Mouse (Mus musculus) layer of hippocampus, postnatal 36 days (tissue): Measurements from ENCODE around the gene Ift88. TPM values are rescaled to one million over a fixed set of nuclear protein-coding genes. Genes with fewer than 3 reads are reported as not detected.
"Not testable (repeated sequence)": the region's sequence is repeated elsewhere in the genome, so short reads cannot be mapped to it uniquely, and the experiment has no call there.

Source experiments
- DNase-seq, 2 experiments: peaks; one replicate each; pipeline ENCODE4 v3.0.0; 2022
- total RNA-seq, 2 experiments: library from RNA; stranded (reverse); gene quantifications; 2 replicates each; pipeline ENCODE4 v1.2.3; 2021

The Ift88 gene
- total RNA-seq, 2 experiments from 2014 or later: 16.3 to 16.5 TPM

DNA sequence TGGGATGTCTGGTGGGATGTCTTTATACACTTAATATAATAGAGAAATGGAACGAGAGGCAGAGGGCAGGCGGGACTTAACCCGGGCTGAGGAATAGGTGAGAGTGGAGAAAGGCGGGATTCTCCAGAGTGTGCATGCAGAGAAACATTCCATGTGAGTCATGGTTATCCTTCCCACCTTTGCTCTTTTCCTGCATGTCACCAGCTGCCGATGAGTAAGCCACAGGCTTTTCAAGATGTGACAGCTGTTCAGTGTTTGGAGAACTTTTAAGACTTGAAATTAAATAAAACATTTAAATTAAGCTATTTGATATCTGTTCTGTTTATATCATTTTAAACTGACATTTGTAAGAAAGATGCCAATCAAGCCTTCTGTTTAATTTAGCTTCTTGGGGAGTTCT lies 36.0 kb downstream of the Ift88 start:
- no peak for DNase-seq

DNA sequence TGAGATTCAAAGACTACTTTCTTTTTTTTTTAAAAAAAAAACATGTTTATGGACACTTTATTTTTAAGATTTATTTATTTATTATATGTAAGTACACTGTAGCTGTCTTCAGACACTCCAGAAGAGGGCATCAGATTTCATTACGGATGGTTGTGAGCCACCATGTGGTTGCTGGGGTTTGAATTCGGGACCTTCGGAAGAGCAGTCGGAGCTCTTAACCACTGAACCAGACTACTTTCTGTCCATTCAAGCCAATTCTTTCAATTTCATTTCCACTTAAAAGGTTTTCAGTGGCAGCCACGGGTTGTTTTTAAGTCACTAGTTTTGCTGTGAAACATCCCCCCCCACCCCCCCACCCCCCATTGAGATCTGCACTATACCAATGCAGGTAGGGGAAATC lies 36.5 kb downstream of the Ift88 start:
- DNase-seq: not testable (repeated sequence)

DNA sequence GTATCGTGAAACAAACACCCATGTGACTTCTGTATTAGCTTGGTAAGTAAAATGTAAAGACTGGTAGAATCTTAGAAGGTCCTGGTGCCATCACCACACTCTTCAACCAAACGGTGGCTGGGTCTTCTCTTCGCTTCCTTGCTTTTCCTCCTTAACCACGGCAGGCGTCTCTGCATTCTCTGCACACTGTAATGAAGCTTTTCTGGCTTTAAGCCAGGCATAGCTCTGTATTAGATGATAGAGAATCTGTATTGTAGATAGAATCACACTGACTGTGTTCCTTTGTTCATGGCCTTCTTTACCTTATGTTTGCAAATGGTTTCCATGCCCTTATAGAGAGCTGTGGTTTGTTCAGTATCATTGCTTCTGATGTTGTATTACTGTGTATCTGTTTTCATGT lies 39.0 kb downstream of the Ift88 start:
- DNase-seq: no peak

DNA sequence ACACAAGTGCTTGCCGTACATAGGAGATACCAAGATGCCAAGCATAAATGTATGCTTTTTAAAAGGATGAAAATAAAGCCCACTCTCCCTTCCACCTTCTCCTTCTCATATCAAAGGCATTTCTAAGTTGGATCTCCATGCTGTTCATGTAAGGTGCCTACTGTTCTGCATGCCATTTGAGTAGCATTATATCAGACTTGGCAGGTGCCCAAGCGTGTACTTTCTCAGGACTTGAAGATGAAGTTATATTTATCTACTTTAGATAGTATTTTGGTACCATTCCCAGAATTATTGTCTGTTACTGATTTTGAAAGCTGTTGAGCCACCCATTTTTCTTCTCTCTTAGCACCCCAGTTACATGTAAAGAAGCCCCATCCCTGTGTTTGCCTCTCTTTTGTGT lies 51.2 kb downstream of the Ift88 start:
- DNase-seq: peak in 1 of 2 experiments; percentile 20

DNA sequence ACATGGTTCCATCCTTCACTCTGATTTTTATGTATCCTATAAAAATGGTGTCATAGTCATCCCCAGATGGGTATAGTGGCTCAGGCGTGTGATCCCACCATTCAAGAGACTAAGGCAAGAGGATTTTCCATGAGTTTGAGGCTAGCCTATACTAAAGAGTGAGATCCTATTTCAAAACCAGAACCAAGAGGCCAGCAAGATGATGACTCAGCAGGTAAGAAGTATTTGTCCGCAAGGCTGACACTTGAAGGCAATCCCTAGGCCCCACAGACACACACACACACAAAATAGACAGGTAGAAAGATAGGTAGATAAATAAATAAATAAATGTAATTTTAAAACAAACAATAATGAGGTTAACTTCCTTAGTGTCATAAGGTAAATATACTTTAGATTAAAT lies 58.4 kb downstream of the Ift88 start:
- no peak for DNase-seq

DNA sequence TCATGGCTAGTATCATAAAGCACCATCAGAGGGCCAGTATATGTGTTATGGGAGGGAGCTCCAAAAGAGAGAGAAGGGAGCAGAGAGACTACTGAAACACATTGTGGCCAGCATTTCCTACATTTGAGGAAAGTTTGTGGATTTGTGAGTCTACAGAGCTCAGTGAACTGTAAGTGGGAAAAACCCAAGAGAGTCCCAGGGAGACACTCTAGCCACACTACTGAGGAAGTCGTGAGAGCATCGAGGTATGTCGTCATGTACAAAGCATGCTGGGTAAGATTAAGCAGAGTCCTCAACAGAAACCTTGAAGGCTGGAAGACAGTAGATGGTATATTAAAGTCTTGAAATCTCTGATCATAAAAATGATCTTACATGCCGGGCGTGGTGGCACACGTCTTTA lies 60.3 kb downstream of the Ift88 start:
- no peak for DNase-seq

DNA sequence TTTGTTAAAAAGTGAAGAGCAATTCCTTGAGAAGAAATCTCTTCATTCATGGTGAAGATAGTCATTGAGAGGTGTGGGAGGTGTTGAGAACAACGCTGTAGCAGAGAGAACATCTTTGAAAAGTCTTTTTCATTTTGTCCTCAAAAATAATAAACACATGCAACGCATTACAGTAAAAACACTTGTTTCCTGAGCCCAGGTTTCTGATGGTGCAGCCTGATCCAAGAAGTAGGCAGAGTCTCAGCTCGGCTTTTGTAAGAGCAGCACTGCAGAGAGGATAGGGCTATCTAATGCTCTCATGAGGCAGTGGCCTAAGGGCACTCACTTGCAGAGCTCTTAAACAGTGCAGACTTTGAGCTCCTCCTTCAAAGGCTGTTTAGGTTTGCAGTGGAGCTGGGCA lies 65.8 kb downstream of the Ift88 start:
- DNase-seq: no peak

DNA sequence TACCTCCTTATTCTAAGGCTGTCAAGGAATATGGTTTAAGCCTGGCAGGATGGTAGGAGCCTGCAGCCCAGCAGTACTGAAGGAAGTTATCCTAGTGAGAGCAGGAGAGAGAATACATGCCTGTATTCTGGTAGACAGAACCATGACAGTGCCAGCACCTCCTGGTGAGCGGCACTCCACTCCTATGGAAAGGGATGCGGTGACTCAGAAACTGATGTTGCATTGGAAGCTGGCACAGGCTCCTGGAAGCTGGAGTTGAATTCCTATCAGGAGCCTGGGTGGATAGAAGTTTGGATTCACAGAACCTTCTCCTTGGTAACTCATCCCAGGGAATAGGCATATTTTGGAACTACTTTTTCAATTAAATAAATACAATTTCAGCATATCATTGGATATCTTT lies 70.0 kb downstream of the Ift88 start:
- no peak for DNase-seq

DNA sequence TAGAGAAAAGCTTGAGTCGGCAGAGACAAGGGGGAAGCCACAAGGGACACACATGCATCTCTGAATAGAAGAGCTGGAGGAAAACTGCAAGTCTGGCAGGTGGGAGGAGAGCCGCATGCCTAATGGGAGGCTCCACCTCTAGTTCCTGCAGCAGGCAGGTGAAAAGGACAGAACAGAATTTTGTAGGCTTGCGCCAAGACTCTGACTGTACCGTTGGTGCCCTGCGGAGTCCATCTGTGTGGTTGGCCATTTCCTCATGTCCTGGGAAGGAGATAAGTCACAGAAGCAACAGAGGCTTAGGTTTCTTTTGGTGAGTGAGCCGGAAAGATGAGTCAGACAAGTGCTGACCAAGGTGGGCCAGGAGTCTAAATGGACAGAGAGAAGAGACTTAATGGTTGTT lies 79.9 kb downstream of the Ift88 start:
- DNase-seq: no peak

DNA sequence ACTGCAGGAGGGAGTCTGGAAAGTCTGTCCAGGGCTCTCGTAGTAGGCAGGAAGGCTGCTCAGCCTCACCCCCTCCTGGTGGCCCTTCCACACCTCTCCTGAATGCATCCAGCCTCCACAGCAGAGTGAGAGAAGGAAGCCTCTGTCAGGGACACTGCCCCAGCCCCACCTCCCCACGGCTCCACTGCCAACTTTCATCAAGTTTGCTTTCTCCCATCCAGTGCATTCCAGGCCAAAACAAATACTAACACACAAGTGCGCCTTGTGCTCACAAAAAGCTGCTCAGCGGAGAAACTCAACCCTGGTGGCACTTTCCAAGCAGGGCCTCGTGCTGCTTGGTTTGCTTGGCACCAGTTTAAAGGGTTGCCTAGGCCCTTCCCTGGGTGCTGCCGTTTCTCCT lies 85.7 kb downstream of the Ift88 start:
- peak; percentile 10 to 36 for DNase-seq

DNA sequence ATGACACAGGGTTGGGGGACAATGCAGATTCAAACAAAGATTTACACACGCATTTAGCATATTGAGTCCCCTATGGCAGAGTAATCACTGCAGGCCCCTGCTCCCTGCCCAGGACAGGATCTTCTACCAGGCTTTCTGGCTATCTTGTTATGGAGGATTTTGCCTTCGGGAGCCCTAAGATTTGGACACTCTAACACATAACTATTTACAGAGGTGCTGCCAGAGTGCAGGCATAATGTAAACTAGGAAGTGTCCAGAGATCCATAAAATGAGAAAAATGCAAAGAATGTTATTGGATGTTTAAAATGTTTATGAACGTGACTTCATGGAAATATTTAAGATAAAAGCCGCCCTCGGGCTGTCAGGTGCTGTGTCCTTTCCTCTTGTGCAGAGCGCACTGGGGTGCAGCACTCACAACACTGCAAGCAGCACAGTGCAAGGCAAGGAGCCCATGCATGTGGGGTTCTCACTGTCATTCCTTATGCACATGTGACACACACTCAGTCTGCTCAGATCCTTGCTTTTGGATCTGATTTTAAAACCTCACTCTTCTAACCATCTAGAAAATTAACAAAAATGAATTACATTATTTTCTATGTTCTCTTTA lies 91.4 kb downstream of the Ift88 start:
- no peak for DNase-seq

DNA sequence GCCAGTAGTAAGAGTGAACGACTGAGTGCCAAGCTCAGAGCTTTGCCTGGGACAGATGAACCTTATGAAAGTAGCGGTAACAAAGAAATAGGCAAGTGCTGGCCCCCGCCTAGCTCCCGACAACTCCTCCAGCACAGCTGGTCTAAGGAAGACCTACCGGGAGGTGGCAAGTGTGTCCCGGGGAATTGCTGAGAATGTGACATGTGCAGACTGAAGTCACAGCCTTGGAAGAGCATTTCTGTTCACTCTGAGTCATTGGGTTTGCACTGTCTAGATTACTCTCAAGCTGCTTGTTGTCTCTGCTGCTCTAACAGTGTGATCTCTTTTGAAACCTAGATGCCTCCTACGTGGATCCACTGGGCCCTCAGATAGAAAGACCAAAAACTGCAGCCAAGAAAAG lies 93.1 kb downstream of the Ift88 start:
- DNase-seq: no peak

DNA sequence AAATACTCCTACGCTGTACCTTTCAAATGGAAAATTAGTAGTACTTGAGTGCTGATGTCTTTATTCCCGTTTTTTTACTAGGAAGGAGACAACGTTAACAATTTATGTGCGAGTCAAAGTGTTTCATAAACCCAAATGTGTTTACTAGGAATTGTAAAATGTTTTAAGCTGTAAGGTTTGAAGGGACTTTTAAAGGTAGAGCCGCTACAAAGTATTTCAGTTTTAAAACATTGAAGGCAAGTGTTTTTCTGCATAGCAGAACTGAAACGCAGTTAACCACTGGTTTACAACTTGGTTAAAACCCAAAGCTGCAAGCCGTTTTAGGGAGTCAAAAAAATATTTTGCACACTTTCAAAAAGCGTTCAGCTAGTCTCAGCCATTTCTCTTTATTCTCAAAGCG lies 99.9 kb downstream of the Ift88 start:
- DNase-seq: no peak

DNA sequence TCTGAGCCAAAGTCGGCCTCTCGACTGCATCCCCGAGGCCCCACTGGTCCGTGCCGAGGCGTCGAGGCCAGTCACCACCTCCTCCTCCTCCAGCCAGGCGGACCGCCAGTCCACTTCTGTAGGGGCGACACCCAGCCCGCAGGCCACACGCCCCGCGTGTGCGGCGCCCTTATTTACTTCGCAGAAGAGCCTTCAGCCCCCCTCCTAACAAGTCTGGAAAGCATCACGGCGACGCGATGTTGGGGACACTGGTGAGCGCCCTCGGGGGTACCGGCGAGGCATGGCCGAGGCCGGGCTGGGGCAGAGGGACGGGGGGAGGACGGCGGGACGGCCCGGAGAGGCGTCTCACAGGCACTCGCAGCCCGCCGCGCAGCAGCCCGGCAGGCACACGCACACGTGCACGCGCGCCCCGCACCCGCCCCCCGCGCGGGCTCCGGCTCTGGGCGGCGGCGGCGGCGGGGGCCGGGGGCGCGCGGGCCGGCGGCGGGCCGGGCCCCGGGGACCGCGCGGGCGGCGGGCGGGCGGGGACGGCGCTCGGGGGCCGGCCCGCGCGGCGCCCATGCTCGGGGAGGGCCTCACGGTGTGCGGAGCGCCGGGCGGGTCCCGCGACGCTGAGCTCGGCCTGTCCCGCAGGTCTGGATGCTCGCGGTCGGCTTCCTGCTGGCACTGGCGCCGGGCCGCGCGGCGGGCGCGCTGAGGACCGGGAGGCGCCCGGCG lies 101.0 kb downstream of the Ift88 start, which contains the start of gene Il17d:
Gene Il17d, plus strand, starts transcription at position 107 of the 717 bp plus-strand sequence.
- no peak for DNase-seq

DNA sequence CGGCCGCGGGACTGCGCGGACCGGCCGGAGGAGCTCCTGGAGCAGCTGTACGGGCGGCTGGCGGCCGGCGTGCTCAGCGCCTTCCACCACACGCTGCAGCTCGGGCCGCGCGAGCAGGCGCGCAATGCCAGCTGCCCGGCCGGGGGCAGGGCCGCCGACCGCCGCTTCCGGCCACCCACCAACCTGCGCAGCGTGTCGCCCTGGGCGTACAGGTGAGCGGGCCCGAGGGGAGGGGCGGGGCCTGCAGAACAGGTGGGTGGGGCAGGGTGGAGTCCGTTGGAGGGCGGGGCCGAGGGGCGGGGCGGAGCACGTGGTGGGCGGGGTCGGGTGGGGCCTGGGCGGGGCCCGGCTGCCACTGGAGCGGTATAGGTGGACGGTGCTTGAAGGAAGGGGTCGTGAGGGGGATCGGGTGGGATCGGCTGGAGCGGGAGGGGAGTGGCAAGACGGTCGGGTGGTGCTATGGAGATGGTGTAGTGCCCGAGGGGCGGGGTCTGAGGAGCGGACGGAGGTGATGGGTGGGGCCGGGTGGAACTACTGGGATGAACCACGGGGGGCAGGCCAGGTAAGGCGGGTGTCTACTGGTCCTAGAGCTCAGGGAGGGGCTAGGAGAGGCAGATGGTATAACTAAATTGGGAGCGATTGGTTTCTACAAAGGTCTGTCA lies 101.7 kb downstream of the Ift88 start:
- peak; percentile 67 to 71 for DNase-seq

DNA sequence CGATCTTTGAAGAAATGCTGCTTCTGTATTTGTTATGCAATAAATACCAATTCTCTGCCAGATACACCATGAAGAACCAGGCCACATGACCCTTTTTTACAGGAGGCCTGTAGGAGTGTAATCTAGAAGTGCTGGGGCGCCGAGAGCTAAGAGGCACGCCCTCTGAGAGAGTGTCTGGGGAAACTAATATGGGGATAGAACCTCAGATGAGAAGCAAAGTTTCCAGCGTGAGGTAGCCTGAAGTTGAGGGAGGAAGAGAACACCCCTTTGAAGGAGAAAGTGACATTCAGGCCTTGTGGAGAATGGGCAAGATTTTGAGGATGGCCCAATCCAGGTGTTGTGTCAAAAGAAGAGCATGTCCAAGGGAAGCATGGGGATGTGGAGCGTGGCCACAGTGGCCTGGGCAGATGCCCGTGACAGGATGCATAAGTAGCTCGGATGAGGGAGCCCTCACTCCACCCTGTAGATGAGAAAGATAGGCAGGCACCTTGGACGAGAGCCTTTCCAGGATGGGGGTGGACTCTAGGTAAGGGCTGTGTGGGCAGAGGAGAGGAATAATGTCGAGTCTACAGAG lies 102.3 kb downstream of the Ift88 start:
- DNase-seq: no peak

DNA sequence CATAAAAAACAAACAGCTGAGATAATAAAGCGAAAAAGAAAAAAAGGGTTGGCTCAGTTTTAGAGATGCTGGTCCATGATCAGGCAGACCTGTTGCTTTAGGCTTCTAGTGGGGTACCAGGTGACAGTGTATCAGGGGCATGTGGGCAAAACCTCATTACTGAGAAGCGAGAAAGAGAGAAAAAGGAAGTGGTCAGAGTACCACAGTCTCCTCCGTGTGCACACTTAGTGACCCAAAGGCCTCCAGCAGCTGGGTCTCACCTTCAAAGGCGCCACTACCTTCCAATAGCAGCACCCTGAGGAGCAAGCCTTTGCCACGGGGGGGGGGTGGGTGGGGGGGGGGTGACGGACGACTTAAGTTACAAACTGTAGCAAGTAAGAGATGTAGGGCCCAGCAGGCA lies 103.3 kb downstream of the Ift88 start:
- no peak for DNase-seq

DNA sequence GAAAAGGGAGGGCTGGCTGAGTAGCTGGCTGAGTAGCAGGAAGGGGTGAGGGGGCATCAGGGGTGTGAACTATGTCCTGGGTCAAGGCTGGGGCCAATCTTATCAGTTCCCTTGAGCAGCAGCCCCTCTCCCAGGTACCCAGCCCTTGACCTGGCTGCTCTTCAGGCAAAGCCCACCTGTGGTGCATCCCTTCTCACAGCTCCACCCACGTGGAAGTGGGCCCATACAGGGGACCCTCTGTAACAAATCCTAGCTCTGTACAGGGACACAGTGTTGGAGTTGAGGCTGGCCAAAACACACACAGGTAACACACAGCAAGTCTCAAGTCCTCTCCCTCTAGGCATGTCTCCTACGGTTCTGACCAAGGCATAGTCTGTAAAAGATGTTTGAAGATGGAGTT lies 103.7 kb downstream of the Ift88 start:
- DNase-seq: no peak

DNA sequence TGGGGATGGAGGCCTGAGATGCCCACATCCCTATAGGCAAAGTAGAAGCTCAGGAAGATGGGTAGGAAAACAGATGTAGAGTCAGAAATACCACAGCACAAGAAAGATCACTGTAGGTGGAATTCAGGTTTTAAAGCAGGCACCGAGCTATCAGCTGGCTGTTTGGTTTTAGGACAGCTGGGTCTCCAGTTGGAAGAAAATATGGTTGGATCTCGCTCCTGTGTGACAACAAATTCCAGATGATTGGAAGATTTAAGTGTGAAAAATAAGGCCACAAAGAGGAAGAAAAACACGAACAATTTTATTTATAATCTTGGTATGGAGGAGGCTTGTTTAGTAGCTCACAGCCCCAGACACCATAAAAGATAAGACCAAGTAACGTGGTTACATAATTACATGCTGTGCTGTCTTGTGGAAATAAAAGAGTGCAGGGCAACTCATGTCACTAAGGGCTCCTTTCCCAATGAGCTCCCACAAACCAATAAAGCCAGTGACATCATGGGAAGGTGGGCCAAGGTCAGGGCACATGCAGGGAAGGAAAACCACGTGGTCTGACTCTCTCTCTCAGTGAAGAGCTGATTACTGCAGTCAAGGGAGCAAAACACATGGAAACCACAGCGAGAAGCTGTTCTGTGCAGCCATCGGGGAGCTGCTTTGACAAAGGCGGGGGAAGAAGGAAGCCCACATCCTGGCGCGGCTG lies 105.4 kb downstream of the Ift88 start:
- no peak for DNase-seq

DNA sequence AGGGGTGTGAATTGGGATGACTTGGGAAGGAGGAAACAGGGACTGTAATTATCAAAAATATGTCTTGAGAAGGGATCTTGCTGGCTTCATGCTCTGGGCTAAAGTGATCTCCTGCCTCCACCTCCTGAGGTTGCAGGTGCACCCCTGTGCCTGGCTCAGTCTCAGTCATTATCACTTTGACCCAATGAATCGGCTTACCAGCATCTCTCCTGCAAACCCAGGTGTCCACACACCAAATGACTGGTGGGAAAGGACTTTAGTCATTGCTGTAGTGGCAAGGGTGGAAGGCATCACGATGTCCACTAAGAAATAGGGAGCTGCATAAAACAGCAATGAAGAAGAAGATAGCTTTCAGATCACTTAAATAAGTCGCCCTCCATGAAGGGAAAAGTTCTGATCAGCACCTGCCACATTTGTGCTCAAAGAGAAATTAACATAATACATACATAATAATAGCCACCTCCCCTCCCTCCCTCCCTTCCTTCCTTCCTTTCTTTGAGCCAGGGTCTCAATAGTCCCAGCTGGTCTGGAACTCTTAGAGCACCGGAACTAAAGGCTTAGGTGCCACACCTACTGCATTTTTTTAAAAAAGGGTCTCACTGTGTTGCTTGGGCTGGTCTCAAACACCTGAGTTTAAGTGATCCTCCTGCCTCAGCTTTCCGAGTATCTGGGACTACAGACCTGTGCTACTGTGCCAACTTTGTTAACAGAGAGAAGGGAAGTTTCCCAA lies 106.1 kb downstream of the Ift88 start:
- no peak for DNase-seq

DNA sequence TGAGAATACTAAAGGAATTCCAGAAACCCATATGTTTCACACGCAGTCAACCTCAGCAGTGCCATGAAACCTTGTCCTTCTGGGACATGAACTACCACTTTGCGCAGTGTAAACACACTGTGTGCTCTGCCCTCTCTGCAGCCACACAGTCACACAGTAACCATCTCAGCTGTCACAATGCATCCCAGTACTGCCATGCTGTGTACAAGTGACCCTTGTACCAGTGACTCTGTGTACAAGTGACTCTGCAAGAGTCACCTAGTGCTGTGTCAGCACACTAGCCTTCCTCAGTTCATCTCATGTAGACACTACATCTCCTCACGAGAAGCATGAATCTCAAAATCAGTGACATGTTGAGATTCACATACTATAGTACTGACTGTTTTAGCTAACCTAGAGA lies 108.7 kb downstream of the Ift88 start:
- DNase-seq: no peak

DNA sequence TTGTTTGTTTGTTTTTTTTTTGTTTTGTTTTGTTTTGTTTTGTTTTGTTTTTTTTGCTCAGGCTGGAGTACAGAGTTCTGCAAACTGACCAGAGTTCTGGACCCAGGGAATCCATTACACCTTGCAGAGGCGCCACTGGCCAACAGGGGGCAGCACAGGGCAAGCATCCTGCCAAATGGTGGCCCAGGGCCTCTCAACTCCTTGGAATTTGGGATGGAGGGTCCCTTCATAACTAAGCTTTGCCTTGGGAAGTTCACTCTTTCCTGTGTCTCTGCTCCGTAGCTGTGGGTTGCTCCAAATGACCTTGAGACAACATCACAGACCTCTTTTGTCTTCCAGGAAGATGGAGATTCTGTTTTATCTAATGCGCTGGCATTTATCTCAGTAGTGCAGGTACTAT lies 109.4 kb downstream of the Ift88 start:
- no peak for DNase-seq
